ENCODE assay signal across 15 mouse cellular contexts in the genomic region with DNA sequence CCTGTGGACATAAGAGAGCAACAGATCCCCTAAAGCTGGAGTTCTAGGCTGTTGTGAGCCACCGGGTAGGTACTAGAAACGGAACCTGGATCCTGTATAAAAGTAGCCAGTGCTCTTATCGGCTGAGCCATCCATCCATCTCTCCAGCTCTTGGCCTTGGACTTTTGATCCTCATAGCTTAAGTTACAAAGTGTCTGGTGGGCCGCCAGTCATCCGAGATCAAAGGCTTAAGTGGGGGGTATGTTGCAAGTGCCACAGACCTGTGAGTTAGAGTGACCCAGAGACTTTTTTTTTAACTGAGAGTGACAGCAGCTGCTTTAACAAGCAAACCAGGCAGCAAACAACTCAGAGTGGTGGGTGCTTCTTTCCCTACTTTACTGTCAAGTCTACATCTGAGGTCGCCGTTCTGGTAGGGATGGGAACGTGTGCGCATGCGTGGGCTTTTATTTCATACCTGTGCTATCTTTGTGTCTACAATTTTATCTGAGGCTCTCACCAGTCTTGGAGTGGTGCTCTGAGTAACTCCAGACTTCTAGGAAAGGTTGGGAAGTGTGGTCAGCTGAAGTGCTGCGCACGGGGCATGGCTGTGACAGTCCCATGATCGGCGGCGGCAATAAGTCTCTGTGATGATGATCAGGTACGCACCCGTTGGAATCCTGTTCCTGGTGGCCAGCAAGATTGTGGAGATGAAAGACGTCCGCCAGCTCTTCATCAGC. TPM values are rescaled to one million over a fixed set of nuclear protein-coding genes. Genes with fewer than 3 reads are reported as not detected.
A peak's percentile ranks its signal among the peaks of the same experiment; 100 is the strongest.
DNase-seq lines count a peak whose midpoint lies in the region; ATAC-seq and TF ChIP-seq lines count a peak whose summit lies in the region.
"Had no signal": no experiment of that assay in that cellular context is flagged by ENCODE, and none has a peak within 500 bp of the region (broad histone marks: within the 10 kb centered on the region; RNA-seq: fewer than 3 reads in every experiment).

No protein-coding gene starts in this region.

- WGBS in heart, postnatal 0 days, result 47% methylated on average over 19 of the region's 19 CpGs
- WGBS in liver, embryonic 14.5 days (ENCODE audit: insufficient replicate concordance), result 86% methylated on average over 19 of the region's 19 CpGs
- WGBS in lung, embryonic 16.5 days, result 56% methylated on average over 19 of the region's 19 CpGs
- 71% methylated on average over 19 of the region's 19 CpGs for WGBS in stomach, postnatal 0 days
- 94% methylated on average over 19 of the region's 19 CpGs for WGBS in hindbrain, embryonic 11.5 days

- H3K9ac ChIP-seq in heart, postnatal 0 days (replicated peaks; ENCODE audit: low read depth, low read length), result no peak overlapping the region
- no peak overlapping the region for H3K9ac ChIP-seq in liver, embryonic 14.5 days (replicated peaks)
- H3K9ac ChIP-seq in lung, embryonic 16.5 days (ENCODE audit: low read length), result no peak overlapping the region
- H3K9ac ChIP-seq in stomach, postnatal 0 days (ENCODE audit: low read length), result 0 out of 2 replicates have a peak overlapping the region, but pooled peaks have one; percentile 13
- no peak overlapping the region for H3K9ac ChIP-seq in hindbrain, embryonic 11.5 days (ENCODE audit: low read depth, low read length)
- H3K9ac ChIP-seq: hindbrain, embryonic 14.5 days; midbrain, embryonic 13.5 days had no signal

- H3K9me3 ChIP-seq in heart, postnatal 0 days (replicated peaks; ENCODE audit: control insufficient read depth, low read length), result no peaks in the 10 kb centered on the region
- no peaks in the 10 kb centered on the region for H3K9me3 ChIP-seq in liver, embryonic 14.5 days (ENCODE audit: control insufficient read depth, low read length)
- no peaks in the 10 kb centered on the region for H3K9me3 ChIP-seq in lung, embryonic 16.5 days (ENCODE audit: control insufficient read depth, low read length)
- no peaks in the 10 kb centered on the region for H3K9me3 ChIP-seq in stomach, postnatal 0 days (ENCODE audit: control insufficient read depth, low read length)
- no peaks in the 10 kb centered on the region for H3K9me3 ChIP-seq in hindbrain, embryonic 11.5 days (ENCODE audit: control insufficient read depth, low read length)
- H3K9me3 ChIP-seq: midbrain, embryonic 13.5 days had no signal

- intact Hi-C loops in left cerebral cortex, postnatal 25 days (cut with DNase I), result loop anchor here (5.0 kb wide), 1 partner anchor 146 kb away; no protein-coding TSS in a partner anchor

- peak overlapping the region; percentile 55 for H3K4me2 ChIP-seq in heart, postnatal 0 days (ENCODE audit: low read depth, low read length)
- peak overlapping the region; percentile 16 for H3K4me2 ChIP-seq in liver, embryonic 14.5 days (ENCODE audit: low read depth)
- peak overlapping the region; percentile 36 for H3K4me2 ChIP-seq in lung, embryonic 16.5 days (ENCODE audit: low read depth, low read length)
- H3K4me2 ChIP-seq in stomach, postnatal 0 days (replicated peaks; ENCODE audit: low read depth), result no peak overlapping the region
- no peak overlapping the region for H3K4me2 ChIP-seq in hindbrain, embryonic 11.5 days (replicated peaks; ENCODE audit: low read depth, low read length)
- H3K4me2 ChIP-seq: hindbrain, embryonic 14.5 days; midbrain, embryonic 13.5 days had no signal

- peak; percentile 75 for ATAC-seq in heart, postnatal 0 days (ENCODE audit: insufficient read depth, low read depth)
- no peak for ATAC-seq in liver, embryonic 14.5 days (ENCODE audit: insufficient read depth)
- peak; percentile 59 for ATAC-seq in lung, embryonic 16.5 days (ENCODE audit: low read depth)
- ATAC-seq in stomach, postnatal 0 days (ENCODE audit: low FRiP score, low TSS enrichment), result peak; percentile 53; the same call in 1 of the 2 replicates
- ATAC-seq in hindbrain, embryonic 11.5 days (ENCODE audit: low FRiP score), result no peak
- ATAC-seq in CD4-positive, CD25-positive, alpha-beta regulatory T cell, adult 4 months, result no peak
- ATAC-seq: midbrain, embryonic 13.5 days had no signal

- H3K27me3 ChIP-seq in heart, postnatal 0 days (ENCODE audit: control insufficient read depth, insufficient read depth, low read length), result no peaks in the 10 kb centered on the region
- no peaks in the 10 kb centered on the region for H3K27me3 ChIP-seq in liver, embryonic 14.5 days (ENCODE audit: control insufficient read depth, insufficient read depth, low read length)
- H3K27me3 ChIP-seq in lung, embryonic 16.5 days (ENCODE audit: control insufficient read depth, insufficient read depth, low read depth, low read length), result no peaks in the 10 kb centered on the region
- H3K27me3 ChIP-seq in stomach, postnatal 0 days (ENCODE audit: control insufficient read depth, insufficient read depth, low read length), result no peaks in the 10 kb centered on the region
- no peaks in the 10 kb centered on the region for H3K27me3 ChIP-seq in hindbrain, embryonic 11.5 days (ENCODE audit: control insufficient read depth, insufficient read depth, low read length)
- H3K27me3 ChIP-seq: CH12.LX; midbrain, embryonic 13.5 days had no signal

- peak; percentile 62 for DNase-seq in heart, postnatal 0 days (ENCODE audit: low spot score)
- no peak for DNase-seq in heart, adult 8-10 months (ENCODE audit: low spot score)
- DNase-seq in liver, embryonic 14.5 days (ENCODE audit: low read depth in 3 of 3, low spot score in 3 of 3), result no peak
- peak; percentile 66 for DNase-seq in stomach, postnatal 0 days (ENCODE audit: low spot score)
- DNase-seq in left cerebral cortex, postnatal 25 days (ENCODE audit: low spot score in 2 of 2), result no peak
- DNase-seq in hindbrain, embryonic 11.5 days (ENCODE audit: low spot score), result no peak
- DNase-seq: cerebellum, adult 2 months; gastrocnemius, postnatal 14 days; thymus, postnatal 25 days had no signal

- peak; percentile 48; the same call in 1 of the 2 replicates for TF ChIP-seq EP300 in heart, postnatal 0 days (IDR thresholded peaks at IDR 0.05; ENCODE audit: low read depth)
- TF ChIP-seq EP300 in liver, embryonic 14.5 days (IDR thresholded peaks at IDR 0.05; ENCODE audit: low read depth), result no peak
- TF ChIP-seq EP300 in stomach, postnatal 0 days (optimal IDR thresholded peaks at IDR 0.05), result no peak

- H3K4me1 ChIP-seq in heart, postnatal 0 days (ENCODE audit: control insufficient read depth, insufficient read depth), result no peaks in the 10 kb centered on the region; the same call in 1 of the 2 replicates
- H3K4me1 ChIP-seq in liver, embryonic 14.5 days (replicated peaks; ENCODE audit: control insufficient read depth in 2 of 2, insufficient read depth in 2 of 2, low read length in 1 of 2), result no peaks in the 10 kb centered on the region; a peak in 1 of 4 replicates
- H3K4me1 ChIP-seq in lung, embryonic 16.5 days (replicated peaks; ENCODE audit: control insufficient read depth, insufficient read depth, low read length), result peaks cover 10% of the 10 kb centered on the region
- H3K4me1 ChIP-seq in stomach, postnatal 0 days (replicated peaks; ENCODE audit: control insufficient read depth, insufficient read depth), result no peaks in the 10 kb centered on the region
- no peaks in the 10 kb centered on the region for H3K4me1 ChIP-seq in hindbrain, embryonic 11.5 days (replicated peaks; ENCODE audit: control insufficient read depth, insufficient read depth, low read length)
- H3K4me1 ChIP-seq: midbrain, embryonic 13.5 days had no signal

- peak overlapping the region; percentile 27 for H3K4me3 ChIP-seq in heart, postnatal 0 days (ENCODE audit: low read depth, low read length)
- no peak overlapping the region for H3K4me3 ChIP-seq in liver, embryonic 14.5 days (ENCODE audit: insufficient read depth in 1 of 2, low read depth in 2 of 2, low read length in 2 of 2)
- H3K4me3 ChIP-seq in lung, embryonic 16.5 days (ENCODE audit: low read length), result peak overlapping the region; percentile 20; the same call in 1 of the 2 replicates
- H3K4me3 ChIP-seq in stomach, postnatal 0 days (ENCODE audit: low read depth, low read length), result no peak overlapping the region
- H3K4me3 ChIP-seq in hindbrain, embryonic 11.5 days (ENCODE audit: low read depth, low read length), result no peak overlapping the region
- H3K4me3 ChIP-seq: midbrain, embryonic 13.5 days had no signal

- H3K27ac ChIP-seq in heart, postnatal 0 days (ENCODE audit: low read depth), result 0 out of 2 replicates have a peak overlapping the region, but pooled peaks have one; percentile 19
- H3K27ac ChIP-seq in liver, embryonic 14.5 days, result no peak overlapping the region
- peak overlapping the region; percentile 83 for H3K27ac ChIP-seq in lung, embryonic 16.5 days (ENCODE audit: low read length)
- peak overlapping the region; percentile 82 for H3K27ac ChIP-seq in stomach, postnatal 0 days (replicated peaks)
- H3K27ac ChIP-seq in hindbrain, embryonic 11.5 days (ENCODE audit: low read depth, low read length), result no peak overlapping the region
- H3K27ac ChIP-seq: hindbrain, embryonic 14.5 days; macrophage; midbrain, embryonic 13.5 days had no signal

- peaks cover 35% of the 10 kb centered on the region for H3K36me3 ChIP-seq in heart, postnatal 0 days (replicated peaks; ENCODE audit: control insufficient read depth, insufficient read depth, low read length)
- peaks cover 96% of the 10 kb centered on the region for H3K36me3 ChIP-seq in liver, embryonic 14.5 days (replicated peaks; ENCODE audit: control insufficient read depth, insufficient read depth, low read depth)
- no peaks in the 10 kb centered on the region; the same call in none of the 2 replicates for H3K36me3 ChIP-seq in lung, embryonic 16.5 days (ENCODE audit: control insufficient read depth, insufficient read depth, low read length)
- peaks cover 18% of the 10 kb centered on the region for H3K36me3 ChIP-seq in stomach, postnatal 0 days (ENCODE audit: control insufficient read depth, insufficient read depth, low read length)
- 0 out of 2 replicates have a peak, but pooled peaks cover 2% of the 10 kb centered on the region for H3K36me3 ChIP-seq in hindbrain, embryonic 11.5 days (ENCODE audit: control insufficient read depth, insufficient read depth, low read length)

- TF ChIP-seq CTCF in heart, postnatal 0 days (IDR thresholded peaks at IDR 0.05; ENCODE audit: low read depth), result no peak
- TF ChIP-seq CTCF in liver, embryonic 14.5 days (IDR thresholded peaks at IDR 0.05; ENCODE audit: low read depth), result no peak
- TF ChIP-seq CTCF in stomach, postnatal 0 days (IDR thresholded peaks at IDR 0.05; ENCODE audit: low read depth), result no peak

RNA-seq across cellular contexts. Expression of a gene that starts 12.0 kb away (rescaled TPM):
- 55.8 and 81.4 TPM in 2 replicates for total RNA-seq in heart, postnatal 0 days (2014; rRNA removed; ENCODE audit: low replicate concordance)
- 27.1 and 28.1 TPM in 2 replicates for polyA plus RNA-seq in heart, postnatal 0 days (2015; fragmentation: Nextera tagmentation; extraction: Ambion mirVana)
- 10 to 100 TPM; 14.5 to 21.7 (median 17.7) TPM for total RNA-seq in heart, adult 8-10 months (2022)
- 157 and 160 TPM in 2 replicates for polyA plus RNA-seq in liver, embryonic 14.5 days (2012; rRNA removed)
- polyA plus RNA-seq in liver, embryonic 14.5 days (2014; fragmentation: Nextera tagmentation; extraction: Ambion mirVana), result 61.7 and 67.3 TPM in 2 replicates
- 46.7 and 47.2 TPM in 2 replicates for polyA plus RNA-seq in lung, embryonic 16.5 days (2015; fragmentation: Nextera tagmentation; extraction: Ambion mirVana)
- 48.6 and 53.5 TPM in 2 replicates for polyA plus RNA-seq in stomach, postnatal 0 days (2015; fragmentation: Nextera tagmentation; extraction: Ambion mirVana)
- total RNA-seq in left cerebral cortex, postnatal 25 days (2021), result 1 to 10 TPM; 3.9 to 4.9 TPM
- polyA plus RNA-seq in hindbrain, embryonic 11.5 days (2014; fragmentation: Nextera tagmentation; extraction: Ambion mirVana), result 15.0 and 15.1 TPM in 2 replicates
- polyA plus RNA-seq in CD4-positive, CD25-positive, alpha-beta regulatory T cell, adult 4 months (2017; shearing (Covaris generic)), result 100 to 1,000 TPM; 142 to 182 TPM

RNA-seq across cellular contexts. Expression of a gene that starts 22.5 kb away (rescaled TPM):
- 128 and 148 TPM in 2 replicates for total RNA-seq in heart, postnatal 0 days (2014; rRNA removed; ENCODE audit: low replicate concordance)
- polyA plus RNA-seq in heart, postnatal 0 days (2015; fragmentation: Nextera tagmentation; extraction: Ambion mirVana), result 55.5 and 61.1 TPM in 2 replicates
- total RNA-seq in heart, adult 8-10 months (2022), result 10 to 100 TPM; 47.9 to 61.2 (median 49.1) TPM
- 41.3 and 43.0 TPM in 2 replicates for polyA plus RNA-seq in liver, embryonic 14.5 days (2012; rRNA removed)
- 27.2 and 32.2 TPM in 2 replicates for polyA plus RNA-seq in liver, embryonic 14.5 days (2014; fragmentation: Nextera tagmentation; extraction: Ambion mirVana)
- polyA plus RNA-seq in lung, embryonic 16.5 days (2015; fragmentation: Nextera tagmentation; extraction: Ambion mirVana), result 87.1 and 92.1 TPM in 2 replicates
- polyA plus RNA-seq in stomach, postnatal 0 days (2015; fragmentation: Nextera tagmentation; extraction: Ambion mirVana), result 45.1 and 45.2 TPM in 2 replicates
- total RNA-seq in left cerebral cortex, postnatal 25 days (2021), result 100 to 1,000 TPM; 314 to 335 TPM
- 112 and 130 TPM in 2 replicates for polyA plus RNA-seq in hindbrain, embryonic 11.5 days (2014; fragmentation: Nextera tagmentation; extraction: Ambion mirVana)
- 10 to 100 TPM; 19.2 TPM for polyA plus RNA-seq in CD4-positive, CD25-positive, alpha-beta regulatory T cell, adult 4 months (2017; shearing (Covaris generic))

RNA-seq across cellular contexts. Expression of a gene that starts 23.4 kb away (rescaled TPM):
- 40.4 and 54.2 TPM in 2 replicates for total RNA-seq in heart, postnatal 0 days (2014; rRNA removed; ENCODE audit: low replicate concordance)
- 28.0 and 28.9 TPM in 2 replicates for polyA plus RNA-seq in heart, postnatal 0 days (2015; fragmentation: Nextera tagmentation; extraction: Ambion mirVana)
- total RNA-seq in heart, adult 8-10 months (2022), result 10 to 100 TPM; 47.3 to 56.4 (median 53.0) TPM
- 5.6 and 6.6 TPM in 2 replicates for polyA plus RNA-seq in liver, embryonic 14.5 days (2012; rRNA removed)
- 7.2 and 8.9 TPM in 2 replicates for polyA plus RNA-seq in liver, embryonic 14.5 days (2014; fragmentation: Nextera tagmentation; extraction: Ambion mirVana)
- polyA plus RNA-seq in lung, embryonic 16.5 days (2015; fragmentation: Nextera tagmentation; extraction: Ambion mirVana), result 28.1 and 28.9 TPM in 2 replicates
- 14.2 and 14.5 TPM in 2 replicates for polyA plus RNA-seq in stomach, postnatal 0 days (2015; fragmentation: Nextera tagmentation; extraction: Ambion mirVana)
- 10 to 100 TPM; 47.7 to 50.8 TPM for total RNA-seq in left cerebral cortex, postnatal 25 days (2021)
- 21.9 and 22.7 TPM in 2 replicates for polyA plus RNA-seq in hindbrain, embryonic 11.5 days (2014; fragmentation: Nextera tagmentation; extraction: Ambion mirVana)
- 10 to 100 TPM in 1 of 2 experiments, 1 to 10 TPM in 1; 6.8 to 11.2 TPM for polyA plus RNA-seq in CD4-positive, CD25-positive, alpha-beta regulatory T cell, adult 4 months (2017; shearing (Covaris generic))

RNA-seq across cellular contexts. Expression of a gene that starts 49.5 kb away (rescaled TPM):
- 10.6 and 13.4 TPM in 2 replicates for total RNA-seq in heart, postnatal 0 days (2014; rRNA removed; ENCODE audit: low replicate concordance)
- 8.3 and 8.8 TPM in 2 replicates for polyA plus RNA-seq in heart, postnatal 0 days (2015; fragmentation: Nextera tagmentation; extraction: Ambion mirVana)
- total RNA-seq in heart, adult 8-10 months (2022), result 10 to 100 TPM; 13.1 to 16.7 (median 14.8) TPM
- 2.5 and 3.2 TPM in 2 replicates for polyA plus RNA-seq in liver, embryonic 14.5 days (2012; rRNA removed)
- 1.8 and 2.2 TPM in 2 replicates for polyA plus RNA-seq in liver, embryonic 14.5 days (2014; fragmentation: Nextera tagmentation; extraction: Ambion mirVana)
- polyA plus RNA-seq in lung, embryonic 16.5 days (2015; fragmentation: Nextera tagmentation; extraction: Ambion mirVana), result 21.7 and 23.3 TPM in 2 replicates
- polyA plus RNA-seq in stomach, postnatal 0 days (2015; fragmentation: Nextera tagmentation; extraction: Ambion mirVana), result 7.5 and 8.8 TPM in 2 replicates
- 1 to 10 TPM; 3.8 to 7.3 TPM for total RNA-seq in left cerebral cortex, postnatal 25 days (2021)
- polyA plus RNA-seq in hindbrain, embryonic 11.5 days (2014; fragmentation: Nextera tagmentation; extraction: Ambion mirVana), result 8.8 and 9.4 TPM in 2 replicates
- polyA plus RNA-seq in CD4-positive, CD25-positive, alpha-beta regulatory T cell, adult 4 months (2017; shearing (Covaris generic)), result 10 to 100 TPM; 57.3 to 60.0 TPM

RNA-seq across cellular contexts. Expression of a gene that starts 55.0 kb away (rescaled TPM):
- 299 and 316 TPM in 2 replicates for total RNA-seq in heart, postnatal 0 days (2014; rRNA removed; ENCODE audit: low replicate concordance)
- polyA plus RNA-seq in heart, postnatal 0 days (2015; fragmentation: Nextera tagmentation; extraction: Ambion mirVana), result 215 and 216 TPM in 2 replicates
- total RNA-seq in heart, adult 8-10 months (2022), result 10 to 100 TPM; 65.2 to 74.9 (median 70.8) TPM
- polyA plus RNA-seq in liver, embryonic 14.5 days (2012; rRNA removed), result 165 and 175 TPM in 2 replicates
- polyA plus RNA-seq in liver, embryonic 14.5 days (2014; fragmentation: Nextera tagmentation; extraction: Ambion mirVana), result 176 and 198 TPM in 2 replicates
- polyA plus RNA-seq in lung, embryonic 16.5 days (2015; fragmentation: Nextera tagmentation; extraction: Ambion mirVana), result 275 and 283 TPM in 2 replicates
- 225 and 229 TPM in 2 replicates for polyA plus RNA-seq in stomach, postnatal 0 days (2015; fragmentation: Nextera tagmentation; extraction: Ambion mirVana)
- total RNA-seq in left cerebral cortex, postnatal 25 days (2021), result 100 to 1,000 TPM; 278 to 295 TPM
- 298 and 307 TPM in 2 replicates for polyA plus RNA-seq in hindbrain, embryonic 11.5 days (2014; fragmentation: Nextera tagmentation; extraction: Ambion mirVana)
- polyA plus RNA-seq in CD4-positive, CD25-positive, alpha-beta regulatory T cell, adult 4 months (2017; shearing (Covaris generic)), result 10 to 100 TPM; 60.7 to 73.1 TPM

Comparison
In these comparisons a context has a peak if more than half of its experiments do, and no peak if none do; other contexts are left out.
1. DNase-seq: peak in heart, postnatal 0 days (single experiment) and stomach, postnatal 0 days (single experiment); none in heart, adult 8-10 months (single experiment), liver, embryonic 14.5 days (0 of 3), left cerebral cortex, postnatal 25 days (0 of 2) and hindbrain, embryonic 11.5 days (single experiment).
2. ATAC-seq: peak in heart, postnatal 0 days (single experiment), lung, embryonic 16.5 days (single experiment) and stomach, postnatal 0 days (single experiment); none in liver, embryonic 14.5 days (single experiment), hindbrain, embryonic 11.5 days (single experiment) and CD4-positive, CD25-positive, alpha-beta regulatory T cell, adult 4 months (single experiment).
3. H3K27ac ChIP-seq: peak in heart, postnatal 0 days (single experiment), lung, embryonic 16.5 days (single experiment) and stomach, postnatal 0 days (single experiment); none in liver, embryonic 14.5 days (single experiment) and hindbrain, embryonic 11.5 days (single experiment).
4. H3K4me2 ChIP-seq: peak in heart, postnatal 0 days (single experiment), liver, embryonic 14.5 days (single experiment) and lung, embryonic 16.5 days (single experiment); none in stomach, postnatal 0 days (single experiment) and hindbrain, embryonic 11.5 days (single experiment).
5. H3K4me3 ChIP-seq: peak in heart, postnatal 0 days (single experiment) and lung, embryonic 16.5 days (single experiment); none in liver, embryonic 14.5 days (0 of 2), stomach, postnatal 0 days (single experiment) and hindbrain, embryonic 11.5 days (single experiment).